Mouse (Mus musculus): ENCODE results near the gene Immp2l. TPM values are rescaled to one million over a fixed set of nuclear protein-coding genes. Genes with fewer than 3 reads are reported as not detected.
"Not testable (repeated sequence)": the region's sequence is repeated elsewhere in the genome, so short reads cannot be mapped to it uniquely, and the experiment has no call there.

Gene Immp2l
- polyA plus RNA-seq, 2 experiments, result 4.3 to 11.2 TPM

DNA sequence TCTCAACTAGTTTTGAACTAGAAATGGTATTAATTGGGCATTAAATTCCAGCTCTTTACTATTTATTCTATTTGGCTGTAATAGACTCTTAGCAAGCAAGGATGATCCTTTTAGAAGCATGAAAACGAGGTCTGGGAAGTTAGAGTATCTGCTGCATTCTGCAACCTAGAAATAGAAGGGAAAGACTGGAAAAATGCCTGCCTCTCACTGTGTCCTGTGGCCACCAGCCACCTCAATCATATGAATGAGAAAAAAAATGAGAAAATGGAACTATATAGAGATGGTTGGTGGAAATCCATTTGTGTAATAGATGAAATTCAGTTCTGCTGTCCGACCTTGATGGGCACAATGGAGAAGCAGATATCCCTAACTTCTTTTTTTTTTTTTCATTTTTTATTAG lies 810.8 kb downstream of the Immp2l start:
- WGBS (ENCODE audit: insufficient replicate concordance), result 59% methylated on average over 2 of the region's 2 CpGs
- Histone ChIP-seq H3K9me3 (ENCODE audit: control insufficient read depth, low read length) (no peaks in the 10 kb centered on the region), H3K27me3 (ENCODE audit: control insufficient read depth, insufficient read depth, low read length) (no peaks in the 10 kb centered on the region), H3K36me3 (replicated peaks; ENCODE audit: control insufficient read depth, insufficient read depth, low read depth) (no peaks in the 10 kb centered on the region), H3K4me2 (ENCODE audit: low read depth) (no peak overlapping the region), H3K9ac (replicated peaks) (no peak overlapping the region), H3K4me3 (ENCODE audit: insufficient read depth in 1 of 2, low read depth in 2 of 2, low read length in 2 of 2) (no peak overlapping the region), H3K4me1 (replicated peaks; ENCODE audit: control insufficient read depth in 2 of 2, insufficient read depth in 2 of 2, low read length in 1 of 2) (no peaks in the 10 kb centered on the region), H3K27ac (no peak overlapping the region)
- no peak for DNase-seq (ENCODE audit: low read depth in 3 of 3, low spot score in 3 of 3)
- no peak for ATAC-seq (ENCODE audit: insufficient read depth)
- TF ChIP-seq EP300 (IDR thresholded peaks at IDR 0.05; ENCODE audit: low read depth), result no peak

DNA sequence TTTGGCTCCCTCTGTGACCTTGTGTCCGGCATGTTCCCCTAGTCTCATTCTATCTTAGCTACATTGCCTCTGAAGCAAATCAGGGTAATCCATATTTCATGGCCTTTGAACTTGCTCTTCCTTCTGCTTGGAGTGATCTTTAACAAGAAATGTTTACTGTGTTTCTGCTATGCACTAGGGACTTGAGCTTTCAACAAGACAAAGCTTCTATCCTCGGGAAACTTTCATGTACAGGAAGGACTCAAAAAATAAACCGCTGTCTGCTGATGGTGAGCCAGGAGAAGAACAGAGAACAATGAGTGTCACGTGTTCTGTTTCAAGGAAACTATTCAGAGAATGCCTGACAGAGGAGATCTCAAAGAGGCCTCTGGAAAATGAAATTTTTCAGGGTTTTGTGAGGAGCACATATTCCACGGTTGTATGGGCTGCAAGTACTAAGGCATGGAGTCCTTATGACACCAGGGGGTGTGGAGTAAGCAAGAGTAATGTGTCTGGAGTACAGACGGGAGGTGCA lies 814.5 kb downstream of the Immp2l start:
- no peak for ATAC-seq (ENCODE audit: insufficient read depth)
- no peak overlapping the region for H3K27ac ChIP-seq

DNA sequence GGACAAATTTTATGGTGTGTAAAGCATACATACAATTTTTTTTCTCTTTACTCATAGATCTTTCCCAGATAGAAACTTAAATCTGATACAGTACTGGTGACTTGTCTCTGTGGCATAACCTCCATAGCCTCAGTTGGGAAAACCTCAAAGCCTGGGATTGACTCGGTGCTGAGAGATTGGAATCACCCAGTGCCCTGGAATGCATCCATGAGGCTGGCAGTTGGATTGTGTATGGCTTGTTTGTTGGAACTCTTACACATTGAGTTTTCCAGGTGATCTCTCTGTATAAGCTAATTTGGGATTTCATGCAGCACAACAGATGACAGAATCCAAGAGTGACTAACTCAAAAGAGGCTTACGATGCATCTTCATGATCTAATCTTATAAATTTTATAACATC lies 815.4 kb downstream of the Immp2l start:
- no peaks in the 10 kb centered on the region for H3K36me3 ChIP-seq (replicated peaks; ENCODE audit: control insufficient read depth, insufficient read depth, low read depth)

More for the DNA sequence above, 814.5 kb downstream of the Immp2l start:
- WGBS (ENCODE audit: insufficient replicate concordance), result 51% methylated on average over 6 of the region's 6 CpGs
- no peak for DNase-seq (ENCODE audit: low read depth in 3 of 3, low spot score in 3 of 3)
- Histone ChIP-seq H3K4me3 (ENCODE audit: insufficient read depth in 1 of 2, low read depth in 2 of 2, low read length in 2 of 2) (no peak overlapping the region), H3K4me1 (replicated peaks; ENCODE audit: control insufficient read depth in 2 of 2, insufficient read depth in 2 of 2, low read length in 1 of 2) (no peaks in the 10 kb centered on the region), H3K27me3 (ENCODE audit: control insufficient read depth, insufficient read depth, low read length) (no peaks in the 10 kb centered on the region), H3K9me3 (ENCODE audit: control insufficient read depth, low read length) (no peaks in the 10 kb centered on the region), H3K4me2 (ENCODE audit: low read depth) (no peak overlapping the region), H3K36me3 (replicated peaks; ENCODE audit: control insufficient read depth, insufficient read depth, low read depth) (no peaks in the 10 kb centered on the region), H3K9ac (replicated peaks) (no peak overlapping the region)
- no peak for TF ChIP-seq CTCF (IDR thresholded peaks at IDR 0.05; ENCODE audit: low read depth)
- no peak for TF ChIP-seq EP300 (IDR thresholded peaks at IDR 0.05; ENCODE audit: low read depth)

DNA sequence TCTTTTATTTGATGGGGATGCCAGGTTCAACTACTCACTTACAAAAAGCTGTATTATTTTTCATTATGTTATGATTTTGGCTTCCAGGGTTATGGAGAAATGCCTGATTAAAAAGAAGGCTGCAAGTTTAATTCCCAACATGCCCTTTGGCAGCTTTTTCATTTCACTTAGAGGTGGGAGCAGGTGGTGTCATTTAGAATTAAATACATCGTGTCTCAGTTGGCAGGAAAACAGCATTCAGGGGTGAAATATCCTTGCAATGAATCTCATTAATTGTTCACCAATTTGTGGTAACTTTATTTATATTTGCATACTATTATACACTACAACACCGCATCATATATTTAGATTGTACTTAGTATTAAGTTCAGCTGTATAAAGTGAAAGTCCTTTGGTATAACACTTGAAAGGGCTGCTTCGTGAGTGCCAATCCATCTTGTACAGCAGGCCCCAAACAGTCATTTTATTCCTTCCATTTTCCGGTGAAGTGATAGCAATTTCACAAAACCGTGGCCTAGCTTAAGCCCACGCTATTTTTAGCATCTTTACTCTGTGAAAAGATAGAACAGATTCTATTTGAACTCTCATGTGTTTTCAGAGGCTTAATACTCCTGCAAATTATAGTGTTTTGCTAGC lies 818.9 kb downstream of the Immp2l start:
- no peaks in the 10 kb centered on the region for H3K27me3 ChIP-seq (ENCODE audit: control insufficient read depth, insufficient read depth, low read length)
- H3K4me1 ChIP-seq (replicated peaks; ENCODE audit: control insufficient read depth in 2 of 2, insufficient read depth in 2 of 2, low read length in 1 of 2), result no peaks in the 10 kb centered on the region
- H3K9ac ChIP-seq (replicated peaks), result no peak overlapping the region
- no peak overlapping the region for H3K4me3 ChIP-seq (ENCODE audit: insufficient read depth in 1 of 2, low read depth in 2 of 2, low read length in 2 of 2)
- DNase-seq (ENCODE audit: low read depth in 3 of 3, low spot score in 3 of 3), result no peak
- no peaks in the 10 kb centered on the region for H3K9me3 ChIP-seq (ENCODE audit: control insufficient read depth, low read length)
- H3K27ac ChIP-seq, result no peak overlapping the region
- WGBS (ENCODE audit: insufficient replicate concordance), result 58% methylated on average over 6 of the region's 6 CpGs
- no peaks in the 10 kb centered on the region for H3K36me3 ChIP-seq (replicated peaks; ENCODE audit: control insufficient read depth, insufficient read depth, low read depth)
- TF ChIP-seq EP300 (IDR thresholded peaks at IDR 0.05; ENCODE audit: low read depth) (no peak), CTCF (IDR thresholded peaks at IDR 0.05; ENCODE audit: low read depth) (no peak)
- H3K4me2 ChIP-seq (ENCODE audit: low read depth), result no peak overlapping the region
- no peak for ATAC-seq (ENCODE audit: insufficient read depth)

More for the DNA sequence above, 815.4 kb downstream of the Immp2l start:
- H3K4me1 ChIP-seq (replicated peaks; ENCODE audit: control insufficient read depth in 2 of 2, insufficient read depth in 2 of 2, low read length in 1 of 2), result no peaks in the 10 kb centered on the region
- TF ChIP-seq EP300 (IDR thresholded peaks at IDR 0.05; ENCODE audit: low read depth) (no peak), CTCF (IDR thresholded peaks at IDR 0.05; ENCODE audit: low read depth) (no peak)
- H3K4me2 ChIP-seq (ENCODE audit: low read depth), result no peak overlapping the region
- WGBS (ENCODE audit: insufficient replicate concordance), result 53% methylated on average over 2 of the region's 2 CpGs
- H3K27ac ChIP-seq, result no peak overlapping the region
- ATAC-seq (ENCODE audit: insufficient read depth) (no peak), DNase-seq (ENCODE audit: low read depth in 3 of 3, low spot score in 3 of 3) (no peak)
- no peak overlapping the region for H3K4me3 ChIP-seq (ENCODE audit: insufficient read depth in 1 of 2, low read depth in 2 of 2, low read length in 2 of 2)
- no peaks in the 10 kb centered on the region for H3K9me3 ChIP-seq (ENCODE audit: control insufficient read depth, low read length)
- no peak overlapping the region for H3K9ac ChIP-seq (replicated peaks)
- H3K27me3 ChIP-seq (ENCODE audit: control insufficient read depth, insufficient read depth, low read length), result no peaks in the 10 kb centered on the region

DNA sequence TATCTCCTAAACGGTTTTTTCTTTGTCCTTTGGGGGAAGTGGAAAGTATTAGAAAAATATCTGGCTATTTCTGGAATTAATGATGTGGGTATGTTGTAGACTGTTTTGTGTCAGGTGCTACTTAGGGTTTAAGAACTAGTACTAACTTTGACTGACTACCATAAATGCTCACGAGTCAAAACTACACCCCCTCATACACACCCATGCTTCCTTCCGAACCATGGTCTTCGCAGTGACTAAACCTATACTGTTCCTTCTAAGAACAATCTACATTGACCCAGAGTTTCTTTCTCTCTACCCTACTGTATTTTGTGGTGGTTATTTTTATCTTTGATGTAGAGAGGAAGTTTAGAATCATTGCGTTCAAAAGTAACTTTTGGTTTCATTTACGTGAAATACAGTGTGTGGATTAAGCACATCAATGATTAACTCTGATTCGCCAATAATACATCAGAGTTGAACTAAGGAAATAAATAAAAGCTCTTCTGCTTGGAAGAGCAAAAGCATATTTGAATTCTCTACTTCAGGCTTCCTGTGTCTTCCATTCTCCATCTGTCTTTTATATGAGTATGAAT lies 828.1 kb downstream of the Immp2l start:
- 56% methylated on average over 7 of the region's 7 CpGs for WGBS (ENCODE audit: insufficient replicate concordance)

DNA sequence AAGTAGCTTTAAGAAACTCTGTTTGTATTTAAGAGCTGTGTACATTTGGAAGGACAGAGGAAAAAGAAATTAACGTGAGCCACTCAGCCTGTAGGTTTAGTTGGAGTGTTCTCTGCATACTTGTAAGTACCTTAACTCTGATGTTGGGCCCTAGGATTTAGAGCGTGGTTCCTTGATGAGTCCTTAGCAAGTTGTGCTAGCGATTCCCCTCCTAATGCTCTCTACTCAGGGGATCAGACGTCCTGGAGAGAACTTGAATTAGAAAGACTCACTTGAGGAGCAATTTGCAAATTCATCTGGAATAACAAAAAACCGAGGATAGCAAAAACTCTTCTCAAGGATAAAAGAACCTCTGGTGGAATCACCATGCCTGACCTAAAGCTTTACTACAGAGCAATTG lies 835.8 kb downstream of the Immp2l start:
- not testable (repeated sequence) for H3K9me3 ChIP-seq (ENCODE audit: control insufficient read depth, low read length); ATAC-seq (ENCODE audit: insufficient read depth); DNase-seq (ENCODE audit: low read depth in 3 of 3, low spot score in 3 of 3); H3K9ac ChIP-seq (replicated peaks); H3K27ac ChIP-seq; H3K27me3 ChIP-seq (ENCODE audit: control insufficient read depth, insufficient read depth, low read length); H3K4me2 ChIP-seq (ENCODE audit: low read depth); H3K4me3 ChIP-seq (ENCODE audit: insufficient read depth in 1 of 2, low read depth in 2 of 2, low read length in 2 of 2); H3K4me1 ChIP-seq (replicated peaks; ENCODE audit: control insufficient read depth in 2 of 2, insufficient read depth in 2 of 2, low read length in 1 of 2); H3K36me3 ChIP-seq (replicated peaks; ENCODE audit: control insufficient read depth, insufficient read depth, low read depth)
- 44% methylated on average over 5 of the region's 5 CpGs for WGBS (ENCODE audit: insufficient replicate concordance)

More for the DNA sequence above, 828.1 kb downstream of the Immp2l start:
- Histone ChIP-seq H3K9me3 (ENCODE audit: control insufficient read depth, low read length) (no peaks in the 10 kb centered on the region), H3K27me3 (ENCODE audit: control insufficient read depth, insufficient read depth, low read length) (no peaks in the 10 kb centered on the region), H3K4me2 (ENCODE audit: low read depth) (no peak overlapping the region), H3K27ac (no peak overlapping the region), H3K4me3 (ENCODE audit: insufficient read depth in 1 of 2, low read depth in 2 of 2, low read length in 2 of 2) (no peak overlapping the region), H3K36me3 (replicated peaks; ENCODE audit: control insufficient read depth, insufficient read depth, low read depth) (no peaks in the 10 kb centered on the region), H3K4me1 (replicated peaks; ENCODE audit: control insufficient read depth in 2 of 2, insufficient read depth in 2 of 2, low read length in 1 of 2) (no peaks in the 10 kb centered on the region), H3K9ac (replicated peaks) (no peak overlapping the region)
- no peak for DNase-seq (ENCODE audit: low read depth in 3 of 3, low spot score in 3 of 3)
- no peak for ATAC-seq (ENCODE audit: insufficient read depth)
- no peak for TF ChIP-seq EP300 (IDR thresholded peaks at IDR 0.05; ENCODE audit: low read depth)
- no peak for TF ChIP-seq CTCF (IDR thresholded peaks at IDR 0.05; ENCODE audit: low read depth)

All from liver, embryonic 14.5 days (tissue).